Mouse (Mus musculus): ENCODE results near the gene Nfasc.

The Nfasc gene

GRCm38 (mm10) chr1:132755211-132755610 lies 13.6 kb upstream of the Nfasc start:
- H3K27me3 ChIP-seq (ENCODE audit: control insufficient read depth, insufficient read depth, low read length, poor library complexity, severe bottlenecking) = no peaks in the 10 kb centered on the region
- H3K36me3 ChIP-seq (ENCODE audit: control insufficient read depth, insufficient read depth, low read length, poor library complexity, severe bottlenecking) = no peaks in the 10 kb centered on the region

GRCm38 (mm10) chr1:132749217-132749884 lies 7.8 kb upstream of the Nfasc start:
- no peak for DNase-seq (ENCODE audit: low read depth, low spot score)
- no peaks in the 10 kb centered on the region for H3K27me3 ChIP-seq (ENCODE audit: control insufficient read depth, insufficient read depth, low read length, poor library complexity, severe bottlenecking)
- H3K36me3 ChIP-seq (ENCODE audit: control insufficient read depth, insufficient read depth, low read length, poor library complexity, severe bottlenecking) = no peaks in the 10 kb centered on the region

More at GRCm38 (mm10) chr1:132755211-132755610, 13.6 kb upstream of the Nfasc start:
- no peak for DNase-seq (ENCODE audit: low read depth, low spot score)

DNA sequence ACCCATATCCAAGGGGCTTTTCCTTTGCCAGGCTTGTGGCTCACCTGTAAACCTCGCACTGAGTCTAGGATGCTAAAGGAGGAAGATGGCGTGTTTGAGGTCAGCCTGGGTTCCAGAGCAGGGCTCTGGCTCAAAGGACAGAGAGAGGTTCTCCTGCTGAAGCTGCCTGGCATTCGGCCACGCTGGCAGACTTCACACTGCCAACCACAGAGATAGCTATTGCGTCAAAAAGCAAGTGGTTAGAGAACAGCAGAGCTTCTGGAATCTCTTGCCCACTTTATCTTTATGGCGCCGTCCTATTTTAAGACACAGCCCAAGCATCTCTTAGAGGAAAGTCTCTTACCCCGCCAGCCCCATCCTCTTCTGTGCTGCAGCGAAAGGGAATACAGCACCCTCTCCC lies 4.7 kb upstream of the Nfasc start:
- no peak for DNase-seq (ENCODE audit: low read depth, low spot score)
- no peaks in the 10 kb centered on the region; the same call in 1 of the 2 replicates for H3K27me3 ChIP-seq (ENCODE audit: control insufficient read depth, insufficient read depth, low read length, poor library complexity, severe bottlenecking)
- no peaks in the 10 kb centered on the region for H3K36me3 ChIP-seq (ENCODE audit: control insufficient read depth, insufficient read depth, low read length, poor library complexity, severe bottlenecking)

DNA sequence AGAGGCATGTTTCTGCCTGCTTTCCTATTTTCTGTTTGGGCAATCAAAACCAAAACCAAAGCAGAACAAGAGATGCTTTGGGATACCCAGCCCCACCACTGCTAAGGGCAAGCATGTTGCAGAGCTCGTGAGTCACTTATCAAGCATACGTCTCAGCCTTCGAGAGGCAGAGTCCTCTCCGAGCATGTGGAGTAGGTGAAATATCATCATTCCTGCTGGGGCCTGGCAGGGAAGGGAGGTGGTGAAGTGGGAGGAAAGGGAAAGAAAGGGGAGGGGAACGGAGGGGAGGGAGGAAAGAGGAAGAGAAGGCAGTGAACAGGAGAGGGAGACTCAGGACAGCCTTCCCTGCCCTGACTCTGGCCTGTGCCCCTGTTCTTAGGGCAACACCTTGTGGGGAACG lies 4.0 kb upstream of the Nfasc start:
- no peaks in the 10 kb centered on the region for H3K36me3 ChIP-seq (ENCODE audit: control insufficient read depth, insufficient read depth, low read length, poor library complexity, severe bottlenecking)
- no peak for DNase-seq (ENCODE audit: low read depth, low spot score)
- no peaks in the 10 kb centered on the region; the same call in 1 of the 2 replicates for H3K27me3 ChIP-seq (ENCODE audit: control insufficient read depth, insufficient read depth, low read length, poor library complexity, severe bottlenecking)

- Histone ChIP-seq H3K36me3 (ENCODE audit: control insufficient read depth, insufficient read depth, low read length, poor library complexity, severe bottlenecking) (no peaks in the 10 kb centered on the region), H3K27me3 (ENCODE audit: control insufficient read depth, insufficient read depth, low read length, poor library complexity, severe bottlenecking) (no peaks in the 10 kb centered on the region; the same call in 1 of the 2 replicates)
- DNase-seq (ENCODE audit: low read depth, low spot score) = no peak
These were observed 2.5 kb downstream of the Nfasc start for GRCm38 (mm10) chr1:132739077-132739521.

DNA sequence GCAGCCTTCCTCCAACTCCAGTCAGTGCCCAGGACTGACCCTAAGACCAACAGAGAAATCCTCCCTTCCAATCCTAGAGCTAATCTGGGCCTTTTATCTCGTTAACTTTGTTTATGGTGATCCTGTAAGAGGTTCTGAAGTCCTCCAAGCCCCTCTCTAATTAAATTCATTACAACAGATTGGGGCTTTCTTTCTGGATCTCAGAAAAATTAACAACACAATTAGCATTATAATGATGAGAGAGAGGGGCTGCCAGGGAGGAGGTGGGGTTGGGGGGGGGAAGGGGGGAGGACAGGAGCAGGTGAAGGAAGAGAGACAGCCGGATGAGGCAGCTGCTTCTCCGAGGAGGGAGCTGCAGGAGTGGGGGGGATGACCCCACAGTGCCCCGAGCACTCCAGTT lies 5.4 kb downstream of the Nfasc start:
- DNase-seq (ENCODE audit: low read depth, low spot score) = no peak
- Histone ChIP-seq H3K36me3 (ENCODE audit: control insufficient read depth, insufficient read depth, low read length, poor library complexity, severe bottlenecking) (no peaks in the 10 kb centered on the region), H3K27me3 (ENCODE audit: control insufficient read depth, insufficient read depth, low read length, poor library complexity, severe bottlenecking) (no peaks in the 10 kb centered on the region)

GRCm38 (mm10) chr1:132733873-132734447 lies 7.6 kb downstream of the Nfasc start:
- no peaks in the 10 kb centered on the region for H3K27me3 ChIP-seq (ENCODE audit: control insufficient read depth, insufficient read depth, low read length, poor library complexity, severe bottlenecking)
- no peaks in the 10 kb centered on the region for H3K36me3 ChIP-seq (ENCODE audit: control insufficient read depth, insufficient read depth, low read length, poor library complexity, severe bottlenecking)
- no peak for DNase-seq (ENCODE audit: low read depth, low spot score)

- no peak for DNase-seq (ENCODE audit: low read depth, low spot score)
- H3K36me3 ChIP-seq (ENCODE audit: control insufficient read depth, insufficient read depth, low read length, poor library complexity, severe bottlenecking) = no peaks in the 10 kb centered on the region
These were observed 9.3 kb downstream of the Nfasc start for GRCm38 (mm10) chr1:132732307-132732706.

GRCm38 (mm10) chr1:132727548-132727947 lies 14.0 kb downstream of the Nfasc start:
- H3K36me3 ChIP-seq (ENCODE audit: control insufficient read depth, insufficient read depth, low read length, poor library complexity, severe bottlenecking) = no peaks in the 10 kb centered on the region
- no peak for DNase-seq (ENCODE audit: low read depth, low spot score)
- H3K27me3 ChIP-seq (ENCODE audit: control insufficient read depth, insufficient read depth, low read length, poor library complexity, severe bottlenecking) = no peaks in the 10 kb centered on the region

More at GRCm38 (mm10) chr1:132732307-132732706, 9.3 kb downstream of the Nfasc start:
- no peaks in the 10 kb centered on the region for H3K27me3 ChIP-seq (ENCODE audit: control insufficient read depth, insufficient read depth, low read length, poor library complexity, severe bottlenecking)

GRCm38 (mm10) chr1:132722362-132722761 lies 19.2 kb downstream of the Nfasc start:
- no peak for DNase-seq (ENCODE audit: low read depth, low spot score)
- no peaks in the 10 kb centered on the region for H3K27me3 ChIP-seq (ENCODE audit: control insufficient read depth, insufficient read depth, low read length, poor library complexity, severe bottlenecking)
- no peaks in the 10 kb centered on the region for H3K36me3 ChIP-seq (ENCODE audit: control insufficient read depth, insufficient read depth, low read length, poor library complexity, severe bottlenecking)

GRCm38 (mm10) chr1:132721266-132721665 lies 20.3 kb downstream of the Nfasc start:
- no peaks in the 10 kb centered on the region for H3K36me3 ChIP-seq (ENCODE audit: control insufficient read depth, insufficient read depth, low read length, poor library complexity, severe bottlenecking)
- no peak for DNase-seq (ENCODE audit: low read depth, low spot score)

DNA sequence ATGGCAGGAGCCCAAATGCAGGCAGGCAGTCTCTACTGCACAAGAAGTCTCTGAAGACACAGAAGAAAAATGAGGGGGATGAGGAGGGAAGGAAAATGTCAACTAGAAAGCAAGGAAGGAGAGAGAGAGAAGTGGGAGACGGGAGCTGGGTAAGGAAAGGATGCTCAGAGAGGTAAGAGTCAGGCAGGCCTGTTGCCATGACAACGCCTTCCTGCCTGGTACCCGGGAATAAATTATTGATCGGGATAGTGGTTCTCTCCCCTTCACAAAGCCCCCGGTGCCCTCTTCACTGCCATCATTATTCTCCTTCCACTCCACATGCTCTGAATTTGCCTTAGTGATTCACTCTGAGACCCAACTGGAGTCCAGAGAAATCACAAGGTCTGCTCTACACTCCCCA lies 23.4 kb downstream of the Nfasc start:
- no peak for DNase-seq (ENCODE audit: low read depth, low spot score)
- Histone ChIP-seq H3K27me3 (ENCODE audit: control insufficient read depth, insufficient read depth, low read length, poor library complexity, severe bottlenecking) (no peaks in the 10 kb centered on the region), H3K36me3 (ENCODE audit: control insufficient read depth, insufficient read depth, low read length, poor library complexity, severe bottlenecking) (no peaks in the 10 kb centered on the region)

More at GRCm38 (mm10) chr1:132721266-132721665, 20.3 kb downstream of the Nfasc start:
- no peaks in the 10 kb centered on the region for H3K27me3 ChIP-seq (ENCODE audit: control insufficient read depth, insufficient read depth, low read length, poor library complexity, severe bottlenecking)

- DNase-seq (ENCODE audit: low read depth, low spot score) = no peak
- H3K36me3 ChIP-seq (ENCODE audit: control insufficient read depth, insufficient read depth, low read length, poor library complexity, severe bottlenecking) = no peaks in the 10 kb centered on the region
- no peaks in the 10 kb centered on the region for H3K27me3 ChIP-seq (ENCODE audit: control insufficient read depth, insufficient read depth, low read length, poor library complexity, severe bottlenecking)
These were observed 26.6 kb downstream of the Nfasc start for GRCm38 (mm10) chr1:132715044-132715443.

DNA sequence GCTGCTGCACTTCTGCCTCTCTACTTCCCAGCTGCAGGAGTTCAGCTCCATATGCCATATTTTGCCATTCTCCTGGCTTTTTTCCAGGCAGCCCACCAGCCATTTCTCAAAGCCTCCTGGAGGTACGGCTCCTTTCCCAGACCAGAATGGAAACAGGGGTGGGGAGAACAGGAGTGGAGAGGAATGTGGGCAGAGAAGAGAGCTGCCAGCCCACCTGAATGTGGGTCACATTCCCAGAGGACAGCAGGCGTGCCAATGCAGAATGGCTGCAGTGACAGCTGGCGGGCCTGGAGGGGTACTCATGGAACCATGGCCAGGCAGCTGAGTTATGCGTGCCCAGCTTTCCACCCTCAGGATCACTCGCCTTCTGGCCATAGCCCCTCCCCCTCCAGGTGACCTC lies 32.2 kb downstream of the Nfasc start:
- H3K36me3 ChIP-seq (ENCODE audit: control insufficient read depth, insufficient read depth, low read length, poor library complexity, severe bottlenecking) = no peaks in the 10 kb centered on the region
- DNase-seq (ENCODE audit: low read depth, low spot score) = no peak

DNA sequence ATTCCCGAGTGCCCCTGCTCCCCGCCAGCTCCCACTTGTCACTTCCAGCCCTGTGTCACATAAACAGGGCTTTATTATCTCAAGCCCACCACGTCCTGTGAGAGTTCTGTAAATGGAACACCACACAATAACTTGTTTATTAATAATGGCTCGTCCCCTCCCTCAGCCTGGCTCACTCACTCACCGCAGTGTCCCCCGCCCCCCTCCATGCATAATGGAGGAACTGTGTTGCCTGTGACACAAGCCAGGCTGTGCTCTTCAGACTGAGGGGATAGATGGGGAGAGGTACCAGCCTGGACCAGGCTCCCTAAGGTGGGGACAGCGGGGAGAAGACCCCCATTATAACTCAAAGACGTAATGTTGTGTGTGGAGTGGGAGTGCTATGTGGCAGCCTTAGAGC lies 34.3 kb downstream of the Nfasc start:
- DNase-seq (ENCODE audit: low read depth, low spot score) = no peak
- Histone ChIP-seq H3K27me3 (ENCODE audit: control insufficient read depth, insufficient read depth, low read length, poor library complexity, severe bottlenecking) (no peaks in the 10 kb centered on the region), H3K36me3 (ENCODE audit: control insufficient read depth, insufficient read depth, low read length, poor library complexity, severe bottlenecking) (no peaks in the 10 kb centered on the region)

More for the DNA sequence above, 32.2 kb downstream of the Nfasc start:
- H3K27me3 ChIP-seq (ENCODE audit: control insufficient read depth, insufficient read depth, low read length, poor library complexity, severe bottlenecking) = no peaks in the 10 kb centered on the region
